In genomic region chr12:100167931-100168871, GRCm38 (mm10) we compare ENCODE assay signal across 8 mouse cellular contexts. TPM values are rescaled to one million over a fixed set of nuclear protein-coding genes. Genes with fewer than 3 reads are reported as not detected.
A peak's percentile ranks its signal among the peaks of the same experiment; 100 is the strongest.
DNase-seq lines count a peak whose midpoint lies in the region; ATAC-seq and TF ChIP-seq lines count a peak whose summit lies in the region.

No protein-coding gene starts in this region.

- H3K4me3 ChIP-seq in intestine, embryonic 16.5 days (ENCODE audit: low read length), result peak overlapping the region; percentile 28
- peak overlapping the region; percentile 41 for H3K4me3 ChIP-seq in lung, adult 2 months (replicated peaks; ENCODE audit: extremely low read depth, low read depth, low read length)
- H3K4me3 ChIP-seq in neural tube, embryonic 14.5 days (ENCODE audit: low read depth, low read length), result 0 out of 2 replicates have a peak overlapping the region, but pooled peaks have one; percentile 7

- no peaks in the 10 kb centered on the region for H3K9me3 ChIP-seq in intestine, embryonic 16.5 days (ENCODE audit: control insufficient read depth, low read length)
- H3K9me3 ChIP-seq in neural tube, embryonic 14.5 days (ENCODE audit: control insufficient read depth, low read length), result no peaks in the 10 kb centered on the region

- TF ChIP-seq POLR2A in lung, adult 2 months (IDR thresholded peaks at IDR 0.05; ENCODE audit: borderline replicate concordance, extremely low read depth, low read depth, low read length), result peak; percentile 34; the same call in 1 of the 2 replicates

- no peaks in the 10 kb centered on the region for H3K27me3 ChIP-seq in intestine, embryonic 16.5 days (replicated peaks; ENCODE audit: control insufficient read depth, insufficient read depth, low read length)
- H3K27me3 ChIP-seq in neural tube, embryonic 14.5 days (ENCODE audit: control insufficient read depth, insufficient read depth, low read length), result no peaks in the 10 kb centered on the region

- WGBS in intestine, embryonic 16.5 days, result 14% methylated on average over 24 of the region's 28 CpGs
- 8% methylated on average over 28 of the region's 28 CpGs for WGBS in lung, adult 2 months
- WGBS in neural tube, embryonic 14.5 days, result 10% methylated on average over 28 of the region's 28 CpGs

- ATAC-seq in intestine, embryonic 16.5 days, result peak; percentile 78
- peak; percentile 79 for ATAC-seq in neural tube, embryonic 14.5 days (ENCODE audit: low read depth)

- peaks cover 4% of the 10 kb centered on the region; the same call in 1 of the 2 replicates for H3K4me1 ChIP-seq in intestine, embryonic 16.5 days (ENCODE audit: control insufficient read depth, insufficient read depth, low read length)
- peaks cover 3% of the 10 kb centered on the region; the same call in 1 of the 2 replicates for H3K4me1 ChIP-seq in lung, adult 2 months (ENCODE audit: control insufficient read depth, insufficient read depth, low read length)
- 0 out of 2 replicates have a peak, but pooled peaks cover 3% of the 10 kb centered on the region for H3K4me1 ChIP-seq in neural tube, embryonic 14.5 days (ENCODE audit: control insufficient read depth, insufficient read depth, low read length)

- no peaks in the 10 kb centered on the region for H3K36me3 ChIP-seq in intestine, embryonic 16.5 days (ENCODE audit: control insufficient read depth, insufficient read depth, low read length)
- H3K36me3 ChIP-seq in neural tube, embryonic 14.5 days (ENCODE audit: control insufficient read depth, insufficient read depth, low read length), result no peaks in the 10 kb centered on the region

- H3K4me2 ChIP-seq in intestine, embryonic 16.5 days (ENCODE audit: low read depth, low read length), result peak overlapping the region; percentile 67
- H3K4me2 ChIP-seq in neural tube, embryonic 14.5 days (ENCODE audit: low read depth, low read length), result peak overlapping the region; percentile 44

- H3K27ac ChIP-seq in intestine, embryonic 16.5 days (ENCODE audit: low read length), result peak overlapping the region; percentile 10; the same call in 1 of the 2 replicates
- peak overlapping the region; percentile 79; the same call in 1 of the 2 replicates for H3K27ac ChIP-seq in neural tube, embryonic 14.5 days (ENCODE audit: low read depth, low read length)

- no peak for TF ChIP-seq CTCF in lung, adult 2 months (IDR thresholded peaks at IDR 0.05; ENCODE audit: insufficient read depth, low read length)

- peak; percentile 34 for DNase-seq in ovary, postnatal 36 days (ENCODE audit: low spot score)
- DNase-seq in ovary, postnatal 10 days (ENCODE audit: low spot score), result no peak
- DNase-seq in cerebellum, adult 9-10 months, result peak; percentile 86
- DNase-seq in gastrocnemius, postnatal 25 days, result peak; percentile 28
- peak; percentile 43 for DNase-seq in lung, adult 2 months
- no peak for DNase-seq in left cerebral cortex, adult 9 months (ENCODE audit: low spot score in 2 of 2)

- H3K9ac ChIP-seq in intestine, embryonic 16.5 days (ENCODE audit: low read depth, low read length), result peak overlapping the region; percentile 61
- peak overlapping the region; percentile 32; the same call in 1 of the 2 replicates for H3K9ac ChIP-seq in neural tube, embryonic 14.5 days (replicated peaks; ENCODE audit: low read depth, low read length)

RNA-seq across cellular contexts. Expression of gene Nrde2, which starts 8.7 kb away (rescaled TPM):
- 1 to 10 TPM; 5.7 to 6.5 TPM for total RNA-seq in gastrocnemius, postnatal 25 days (2021)
- 7.9 and 9.0 TPM in 2 replicates for polyA plus RNA-seq in intestine, embryonic 16.5 days (2015; fragmentation: Nextera tagmentation; extraction: Ambion mirVana)
- 7.0 and 11.6 TPM in 2 replicates for polyA plus RNA-seq in lung, adult 2 months (2012; rRNA removed)
- polyA plus RNA-seq in neural tube, embryonic 14.5 days (2014; fragmentation: Nextera tagmentation; extraction: Ambion mirVana), result 11.7 and 11.9 TPM in 2 replicates

RNA-seq across cellular contexts. Expression of gene Calm1, which starts 31.0 kb away (rescaled TPM):
- total RNA-seq in gastrocnemius, postnatal 25 days (2021), result 100 to 1,000 TPM; 351 to 515 TPM
- polyA plus RNA-seq in intestine, embryonic 16.5 days (2015; fragmentation: Nextera tagmentation; extraction: Ambion mirVana), result 2,576 and 2,612 TPM in 2 replicates
- polyA plus RNA-seq in lung, adult 2 months (2012; rRNA removed), result 399 and 586 TPM in 2 replicates
- 2,436 and 2,846 TPM in 2 replicates for polyA plus RNA-seq in neural tube, embryonic 14.5 days (2014; fragmentation: Nextera tagmentation; extraction: Ambion mirVana)

RNA-seq across cellular contexts. Expression of gene Psmc1, which starts 58.2 kb away (rescaled TPM):
- total RNA-seq in gastrocnemius, postnatal 25 days (2021), result 100 to 1,000 TPM; 132 to 139 TPM
- 223 and 239 TPM in 2 replicates for polyA plus RNA-seq in intestine, embryonic 16.5 days (2015; fragmentation: Nextera tagmentation; extraction: Ambion mirVana)
- polyA plus RNA-seq in lung, adult 2 months (2012; rRNA removed), result 20.6 and 34.2 TPM in 2 replicates
- 281 and 306 TPM in 2 replicates for polyA plus RNA-seq in neural tube, embryonic 14.5 days (2014; fragmentation: Nextera tagmentation; extraction: Ambion mirVana)

Comparison
In these comparisons a context has a peak if more than half of its experiments do, and no peak if none do; other contexts are left out.
1. DNase-seq: peak in ovary, postnatal 36 days (single experiment), cerebellum, adult 9-10 months (single experiment), gastrocnemius, postnatal 25 days (single experiment) and lung, adult 2 months (single experiment); none in ovary, postnatal 10 days (single experiment) and left cerebral cortex, adult 9 months (0 of 2).
2. Peak in every context shown above with its lines, with median percentiles within 50 percentile points of each other: H3K4me3 ChIP-seq.